Mouse (Mus musculus): ENCODE measurements around the gene Tars2. TPM values are rescaled to one million over a fixed set of nuclear protein-coding genes. Genes with fewer than 3 reads are reported as not detected.
"Not testable (repeated sequence)": the region's sequence is repeated elsewhere in the genome, so short reads cannot be mapped to it uniquely, and the experiment has no call there.

Tars2 gene
- 10 to 100 TPM; 48.1 to 51.8 (median 49.0) TPM for total RNA-seq (2022)

DNA sequence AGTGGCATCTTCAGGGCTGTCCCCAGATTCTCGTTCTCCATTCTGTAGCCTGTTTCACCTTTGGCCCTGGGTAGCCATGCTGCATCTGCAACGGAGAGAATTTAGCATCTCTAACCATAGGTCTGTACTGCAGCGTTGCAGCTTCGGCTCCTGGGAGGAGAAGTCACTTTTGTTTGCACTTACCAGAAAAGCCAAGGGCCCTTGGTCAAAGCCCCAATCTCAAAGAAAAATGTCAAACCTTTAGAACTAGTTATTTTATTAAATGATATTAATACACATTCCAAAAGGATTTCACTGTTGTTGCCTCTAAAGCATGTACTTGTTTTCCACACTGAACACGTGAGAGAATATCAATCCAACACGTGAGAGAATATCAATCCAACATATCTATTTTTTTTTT, at the start of gene Tars2:
Tars2 (minus strand) TSS at position 101 of the 400 bp plus-strand sequence.
- DNase-seq (ENCODE audit: low spot score): no peak

DNA sequence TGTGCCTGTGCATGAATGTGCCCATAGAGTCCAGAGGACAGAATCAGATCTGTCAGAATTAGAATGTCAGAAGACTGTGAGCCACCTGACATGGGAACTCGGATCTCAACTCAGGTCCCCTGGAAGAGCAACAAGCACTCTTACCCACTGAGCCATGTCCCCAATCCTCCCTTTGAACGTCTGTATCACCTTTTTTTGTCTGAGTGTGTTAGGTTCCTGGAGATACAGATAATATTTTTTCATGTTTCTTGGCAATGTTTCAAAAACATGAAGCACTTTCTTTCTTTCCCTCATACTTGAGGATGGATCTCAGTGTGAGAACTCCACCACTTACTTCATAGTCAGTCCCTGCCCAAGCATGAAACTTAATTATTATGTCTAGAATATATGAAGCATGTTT, 48.4 kb upstream of the Tars2 start:
- no peak for DNase-seq (ENCODE audit: low spot score)

DNA sequence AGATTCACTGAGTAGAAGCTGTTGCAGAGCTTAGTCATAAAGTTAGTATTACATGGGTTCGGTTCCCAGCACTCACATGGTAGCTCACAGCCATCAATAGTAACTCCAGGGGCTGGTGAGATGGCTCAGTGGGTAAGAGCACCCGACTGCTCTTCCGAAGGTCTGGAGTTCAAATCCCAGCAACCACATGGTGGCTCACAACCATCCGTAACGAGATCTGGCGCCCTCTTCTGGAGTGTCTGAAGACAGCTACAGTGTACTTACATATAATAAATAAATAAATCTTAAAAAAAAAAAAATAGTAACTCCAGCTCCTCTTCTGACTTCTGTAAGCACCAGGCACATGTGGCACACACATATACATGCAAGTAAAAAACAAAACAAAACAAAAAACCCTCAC, 47.6 kb upstream of the Tars2 start:
- DNase-seq (ENCODE audit: low spot score): not testable (repeated sequence)

DNA sequence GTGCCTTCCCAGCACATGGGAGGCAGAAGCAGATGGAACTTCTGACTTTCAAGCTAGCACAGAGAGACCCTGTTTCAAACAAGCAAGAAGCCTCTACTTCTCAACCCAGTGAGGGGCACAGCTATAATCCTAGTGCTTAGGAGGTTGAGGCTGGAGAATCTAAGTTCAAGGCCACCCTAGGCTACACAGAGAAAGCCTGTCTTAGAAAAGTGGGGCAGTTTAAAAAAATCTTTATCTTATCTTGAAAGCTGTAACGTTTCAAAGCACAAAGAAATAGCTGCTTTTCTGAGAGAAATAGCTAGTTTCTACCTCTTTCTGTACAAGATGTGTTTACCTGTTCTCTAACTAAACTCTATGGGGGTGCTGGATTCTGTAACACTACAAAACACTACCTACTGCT, 46.7 kb upstream of the Tars2 start:
- DNase-seq (ENCODE audit: low spot score): no peak

DNA sequence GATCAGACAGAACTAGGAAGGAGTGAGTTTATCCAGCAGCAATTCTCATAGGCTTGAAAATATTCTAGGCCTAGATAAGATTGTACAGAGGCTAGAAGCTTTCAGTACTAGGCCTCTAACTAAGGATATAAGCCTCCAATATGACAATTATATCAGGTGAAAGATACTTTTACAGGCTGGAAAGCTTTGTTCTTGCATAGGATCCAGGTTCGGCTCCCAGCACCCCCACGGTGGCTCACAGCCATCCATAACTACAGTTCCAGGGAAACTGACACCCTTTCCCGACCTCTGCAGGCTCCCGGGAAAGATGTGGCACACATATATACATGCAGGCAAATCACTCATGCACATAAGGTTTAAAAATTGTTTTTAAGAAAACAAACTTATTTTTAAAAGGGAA, 43.8 kb upstream of the Tars2 start:
- DNase-seq (ENCODE audit: low spot score): no peak

DNA sequence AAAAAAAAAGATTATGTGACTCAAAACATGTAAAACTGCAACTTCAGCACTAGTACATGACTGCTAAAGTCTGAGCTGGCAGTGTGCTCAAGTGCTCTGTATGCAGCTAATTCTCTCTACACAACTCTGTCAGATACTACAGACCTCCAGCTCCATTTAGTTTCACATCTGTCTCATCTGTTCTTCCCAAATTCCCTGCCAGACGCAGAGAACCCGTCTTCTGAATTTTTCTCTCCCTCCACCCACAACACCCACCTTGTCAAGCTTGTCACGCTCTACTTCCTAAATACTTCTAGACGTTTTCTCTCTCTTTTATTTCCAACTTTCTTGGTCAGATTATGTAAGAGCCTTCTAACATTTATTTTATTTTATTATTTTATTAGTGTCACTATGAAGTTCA, 38.8 kb upstream of the Tars2 start:
- no peak for DNase-seq (ENCODE audit: low spot score)

DNA sequence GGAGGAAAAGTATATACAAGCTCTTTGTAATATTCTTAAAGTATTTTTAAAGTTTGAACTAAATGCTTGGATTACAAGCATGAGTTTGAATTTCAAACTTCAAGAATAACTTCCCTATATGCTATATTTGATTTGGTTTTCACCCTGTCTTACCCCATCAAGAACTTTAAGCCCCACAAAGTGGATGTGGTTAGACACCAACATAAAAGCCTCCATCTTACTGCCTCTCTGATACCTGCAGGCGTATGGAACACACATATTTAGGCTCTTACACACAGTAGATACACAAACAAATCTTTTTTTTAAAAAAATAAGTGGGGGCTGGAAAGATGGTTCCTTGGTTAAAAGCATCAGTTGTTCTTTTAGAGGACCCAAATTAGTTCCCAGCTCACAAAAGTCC, 34.3 kb upstream of the Tars2 start:
- DNase-seq (ENCODE audit: low spot score): no peak

DNA sequence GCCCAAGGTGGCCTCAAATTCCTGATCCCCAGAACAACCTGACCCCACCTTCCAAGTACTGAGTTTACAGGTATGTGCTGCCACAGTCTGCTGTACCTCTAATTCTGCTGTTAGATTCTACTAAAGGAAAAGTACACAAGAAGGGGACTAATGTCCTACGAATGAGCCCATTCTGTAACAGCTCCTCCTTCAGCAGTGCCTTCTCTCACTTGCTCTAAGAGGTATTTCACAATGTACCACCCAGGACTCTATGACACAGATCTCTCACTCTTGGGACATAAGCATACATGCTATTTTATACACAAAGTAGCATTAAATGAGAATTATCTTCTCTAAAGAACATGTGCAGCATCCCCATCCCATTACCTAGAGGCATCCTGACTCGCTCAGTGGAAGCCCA, 33.7 kb upstream of the Tars2 start:
- no peak for DNase-seq (ENCODE audit: low spot score)

DNA sequence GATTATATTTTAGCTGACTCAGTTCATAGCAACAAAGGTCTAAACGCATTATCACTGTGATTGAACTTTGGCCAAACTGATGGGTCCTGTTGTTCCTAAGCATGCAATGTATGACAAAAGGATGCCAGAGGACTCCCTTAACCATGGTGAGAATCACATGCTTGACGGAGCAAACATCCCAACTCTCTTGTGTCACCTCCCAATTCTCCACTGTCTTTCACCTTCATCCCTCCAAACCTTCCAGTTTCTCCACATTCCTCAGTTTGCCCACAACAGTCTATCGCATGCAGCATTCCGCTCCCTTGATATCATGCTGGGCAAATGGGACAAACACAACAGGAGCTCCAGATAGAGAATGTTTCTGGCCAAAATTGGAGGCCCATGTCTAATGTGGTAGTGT, 25.5 kb upstream of the Tars2 start:
- DNase-seq (ENCODE audit: low spot score): no peak

DNA sequence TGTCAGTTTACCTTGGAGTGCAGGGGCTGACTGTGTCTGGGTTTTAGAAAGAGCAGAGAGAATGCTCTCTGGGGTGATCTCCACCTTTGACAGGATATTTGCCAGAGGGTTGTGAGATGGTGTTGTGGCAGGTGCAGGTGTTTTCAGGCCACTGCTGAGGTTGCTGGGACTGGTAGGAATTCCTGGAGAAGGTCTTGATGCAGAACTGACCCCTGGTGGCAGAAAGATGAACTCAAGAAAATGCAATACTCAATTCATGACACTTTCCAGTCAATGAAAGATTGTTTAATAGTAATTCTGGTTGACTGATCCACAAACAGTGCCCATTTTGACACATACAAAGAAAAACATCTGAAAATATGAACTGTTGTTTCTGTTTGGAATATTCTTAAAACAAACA, 12.0 kb upstream of the Tars2 start:
- peak; percentile 33 for DNase-seq (ENCODE audit: low spot score)

DNA sequence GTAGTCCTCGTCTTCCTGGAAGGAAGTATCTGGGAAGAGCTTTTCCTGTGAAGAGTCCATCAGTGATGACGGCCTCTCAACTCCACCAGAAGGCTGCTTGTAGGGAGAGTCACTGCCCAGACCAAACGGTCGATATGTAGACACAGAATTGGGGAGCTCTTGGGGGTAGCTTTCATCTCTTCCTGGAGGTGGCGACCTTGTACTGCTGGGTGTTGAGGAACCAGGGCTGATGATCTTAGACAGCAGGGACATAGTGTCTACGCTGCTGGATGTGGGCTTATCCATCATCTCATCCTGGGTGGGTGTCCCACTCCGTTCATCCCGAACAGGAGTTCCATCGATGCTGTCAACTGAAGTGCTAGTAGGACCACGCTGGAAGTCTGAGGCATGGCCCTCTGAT, 5.5 kb upstream of the Tars2 start:
- no peak for DNase-seq (ENCODE audit: low spot score)

DNA sequence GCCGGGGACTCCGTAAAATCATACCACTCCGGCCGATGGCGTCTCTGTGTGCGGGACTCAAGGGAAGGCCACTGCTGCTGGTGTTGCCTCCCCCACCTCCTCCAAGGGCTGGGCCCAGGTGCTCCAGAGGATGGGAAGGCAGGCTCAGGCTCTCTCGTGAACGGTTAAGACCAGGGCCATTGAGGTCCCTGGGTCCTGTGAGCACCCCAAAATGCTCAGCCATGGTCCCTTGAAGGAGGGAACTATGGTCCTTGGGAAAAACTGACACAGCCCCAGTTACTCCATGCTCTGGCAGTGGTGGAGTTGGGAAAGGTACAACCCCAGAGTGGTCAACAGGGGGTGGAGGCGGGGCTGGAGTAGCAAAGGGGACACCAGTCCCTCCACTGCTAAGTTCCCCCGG, 3.8 kb upstream of the Tars2 start:
- DNase-seq (ENCODE audit: low spot score): no peak

DNA sequence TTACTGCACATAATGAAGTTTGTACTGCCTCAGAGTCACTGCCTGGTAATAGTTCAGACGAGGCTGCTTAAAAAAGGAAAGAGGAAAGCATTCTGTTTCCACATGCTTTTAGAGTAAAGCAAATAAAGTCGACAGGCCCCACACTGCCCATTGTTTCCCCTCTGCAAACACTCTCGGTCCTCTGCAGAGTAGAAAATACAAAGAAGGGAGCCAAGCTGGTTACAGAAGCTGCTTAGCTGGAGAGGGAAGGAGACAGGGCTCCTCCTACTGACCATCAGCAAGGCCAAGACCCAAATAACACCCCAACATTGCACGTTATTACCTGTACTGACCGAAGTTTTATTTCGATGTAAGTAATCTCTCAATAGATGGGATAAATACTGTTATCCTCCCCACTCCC, 3.0 kb upstream of the Tars2 start:
- no peak for DNase-seq (ENCODE audit: low spot score)

DNA sequence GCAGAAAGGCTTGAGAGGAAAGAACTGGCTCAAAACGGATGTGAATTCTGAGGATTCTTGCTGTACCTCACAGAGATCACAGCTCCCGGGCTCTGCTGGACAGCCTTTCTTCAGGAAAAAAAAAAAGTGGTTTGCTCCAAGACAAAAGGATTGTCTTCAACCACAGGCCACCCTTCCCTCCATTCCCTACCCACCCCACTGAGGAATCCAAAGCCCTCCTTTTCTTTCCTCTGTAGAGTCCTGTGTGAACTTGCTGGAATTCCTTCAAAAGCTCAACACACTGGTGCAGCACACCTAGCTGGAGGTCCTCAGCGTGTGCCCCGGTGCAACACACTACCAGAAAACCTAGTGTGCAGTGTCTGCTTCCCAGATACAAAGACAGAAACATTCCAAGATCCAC, 1.8 kb upstream of the Tars2 start:
- no peak for DNase-seq (ENCODE audit: low spot score)

DNA sequence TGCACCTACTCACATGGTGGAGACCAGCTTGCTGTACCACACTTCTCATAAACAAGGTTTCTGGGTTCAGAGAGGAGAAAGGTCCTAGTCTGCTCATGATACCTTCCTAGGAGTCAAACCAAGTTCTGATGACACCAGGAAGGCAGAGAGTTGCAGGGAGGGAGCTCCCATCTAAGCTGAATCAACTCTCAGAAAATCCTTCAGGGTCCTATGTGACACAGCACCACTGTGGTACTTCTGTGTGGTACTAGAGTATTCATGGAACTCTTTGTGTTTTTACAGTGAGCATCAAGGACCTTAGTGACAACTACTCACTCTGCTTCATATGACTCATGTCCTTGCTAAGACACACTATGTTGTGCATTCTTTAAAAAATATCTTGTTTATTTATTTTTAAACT, 650 bp upstream of the Tars2 start:
- no peak for DNase-seq (ENCODE audit: low spot score)

DNA sequence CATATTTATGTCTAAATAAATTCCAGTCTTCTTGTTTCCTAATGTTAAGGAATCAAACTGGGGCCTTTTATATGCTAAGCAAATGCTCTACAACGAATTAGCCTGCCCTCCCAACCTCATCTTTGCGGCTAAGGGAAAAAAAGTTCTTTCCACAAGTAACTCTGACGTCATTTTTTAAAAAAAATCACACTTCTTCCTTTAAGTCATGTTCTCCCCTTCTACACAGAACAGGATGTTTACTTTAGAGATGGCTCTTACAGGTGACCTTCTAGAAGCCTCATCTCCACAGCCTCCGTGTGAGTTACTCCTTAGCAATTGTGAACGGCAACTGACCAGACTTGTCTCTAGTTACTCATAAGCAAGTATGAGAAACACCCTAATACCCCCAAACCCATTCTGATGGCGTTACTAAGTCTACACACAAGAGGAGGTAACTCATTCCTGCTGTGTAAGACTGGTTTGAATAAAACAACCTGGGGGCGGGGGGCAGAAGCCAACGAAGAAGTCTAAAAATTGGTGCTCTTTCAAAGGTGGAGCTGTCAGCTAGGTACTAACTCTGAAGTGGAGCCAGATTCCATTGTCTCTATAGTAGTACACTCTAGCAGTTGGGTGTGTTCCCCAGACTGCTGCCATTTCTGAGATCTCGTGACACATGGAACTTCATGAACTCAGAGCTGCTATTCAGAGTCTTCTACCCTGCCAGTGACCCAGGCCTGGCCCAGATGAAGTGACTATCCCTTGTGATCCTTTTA, 1.4 kb downstream of the Tars2 start:
- DNase-seq (ENCODE audit: low spot score): no peak

DNA sequence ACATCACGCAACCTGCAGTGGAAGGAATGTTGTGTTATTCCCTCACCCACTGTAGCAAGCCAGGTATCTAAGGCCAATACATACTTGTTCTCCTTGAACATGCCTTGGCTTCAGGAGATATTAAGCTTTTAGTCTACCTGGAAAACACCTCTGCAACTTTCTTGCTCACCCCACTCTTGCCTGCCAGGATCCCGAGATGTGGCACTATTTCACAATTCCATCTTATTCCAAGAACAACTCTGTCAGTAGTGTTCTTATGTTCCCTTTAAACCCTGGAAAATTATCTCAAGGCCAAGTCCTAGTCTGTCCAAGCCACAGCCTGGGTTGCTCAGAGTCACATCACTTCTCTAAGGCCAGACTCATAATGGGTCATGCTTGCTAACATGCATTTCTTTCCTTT, 3.2 kb downstream of the Tars2 start:
- DNase-seq (ENCODE audit: low spot score): no peak

DNA sequence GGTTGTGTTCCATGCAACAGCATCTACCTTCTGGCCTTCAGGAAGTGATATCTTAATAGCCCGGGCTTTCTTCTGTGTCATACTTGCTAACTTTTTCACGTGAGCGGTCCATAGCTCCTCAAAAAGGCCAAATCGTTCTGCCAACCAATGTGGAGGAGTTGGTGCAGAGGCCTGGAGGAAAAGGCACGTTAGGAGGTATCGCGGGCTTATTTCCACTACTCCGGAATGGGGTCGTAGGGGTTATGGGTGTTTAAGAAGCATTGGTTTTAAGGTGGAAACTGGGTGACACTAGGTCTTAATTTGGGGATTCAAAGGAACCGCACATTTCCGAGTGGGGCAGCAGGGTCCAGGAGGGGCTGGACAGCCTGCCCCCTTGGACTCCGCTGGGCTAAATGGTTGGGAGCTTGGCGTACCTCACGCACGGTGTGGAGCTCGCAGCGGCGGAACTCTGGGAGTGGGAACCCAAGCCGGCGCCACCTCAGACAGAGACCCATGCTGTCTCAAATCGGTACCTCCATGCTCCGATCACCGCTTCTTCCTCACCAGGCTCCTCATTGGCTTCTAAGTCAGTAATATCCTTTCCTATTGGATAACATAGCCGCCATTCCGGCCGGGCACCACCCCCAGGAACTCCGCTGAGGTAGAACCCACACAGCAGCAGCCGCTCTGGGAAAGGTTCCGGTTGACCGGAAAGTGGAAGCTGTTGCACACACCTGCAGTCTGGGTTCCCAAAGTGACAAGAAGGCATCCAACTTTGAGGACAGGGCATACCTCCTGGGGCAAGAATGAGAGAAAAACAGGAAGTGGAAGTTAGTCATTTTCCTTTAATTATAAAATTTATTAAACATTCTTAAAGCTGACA, 5.4 kb downstream of the Tars2 start:
- DNase-seq (ENCODE audit: low spot score): peak; percentile 97

DNA sequence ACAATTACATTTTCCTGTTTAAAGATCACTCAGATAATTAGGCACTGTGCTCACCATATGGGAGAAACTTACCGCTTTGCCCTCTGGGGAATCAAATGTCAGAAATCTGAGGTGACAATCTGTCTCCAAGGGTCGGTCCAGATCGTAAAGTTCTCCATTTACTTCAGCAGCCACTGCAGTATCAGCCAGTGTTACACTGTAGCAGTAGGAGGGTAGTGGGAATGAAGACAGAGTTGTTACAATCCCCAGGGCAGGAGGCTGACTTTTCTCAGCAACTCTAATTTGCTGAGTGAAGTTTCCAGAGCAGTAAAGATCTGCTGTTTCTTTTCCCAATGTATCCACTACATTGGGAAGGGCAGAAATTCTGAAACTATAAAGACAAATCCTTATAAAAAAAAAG, 7.1 kb downstream of the Tars2 start:
- DNase-seq (ENCODE audit: low spot score): no peak

DNA sequence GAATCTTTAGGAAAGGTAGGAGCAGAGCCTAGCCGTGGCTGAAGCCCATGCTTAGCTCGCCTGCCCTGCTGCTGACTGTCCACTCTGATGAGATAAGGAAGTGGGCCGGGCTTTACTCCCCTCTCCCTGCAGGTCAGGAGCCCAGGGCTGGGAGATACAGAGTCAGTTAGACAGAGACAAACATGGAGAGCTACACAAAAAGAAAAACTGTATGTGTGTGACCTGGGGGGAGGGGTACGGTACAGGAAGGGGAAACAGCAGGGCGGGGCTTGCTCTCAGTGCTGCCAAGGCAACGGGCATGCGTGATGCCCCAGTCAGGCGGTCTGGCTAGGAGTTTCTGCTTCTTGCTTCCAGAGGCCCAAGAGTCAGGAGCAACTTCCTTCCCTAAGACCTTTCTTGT, 19.6 kb downstream of the Tars2 start:
- peak; percentile 58 for DNase-seq (ENCODE audit: low spot score)

DNA sequence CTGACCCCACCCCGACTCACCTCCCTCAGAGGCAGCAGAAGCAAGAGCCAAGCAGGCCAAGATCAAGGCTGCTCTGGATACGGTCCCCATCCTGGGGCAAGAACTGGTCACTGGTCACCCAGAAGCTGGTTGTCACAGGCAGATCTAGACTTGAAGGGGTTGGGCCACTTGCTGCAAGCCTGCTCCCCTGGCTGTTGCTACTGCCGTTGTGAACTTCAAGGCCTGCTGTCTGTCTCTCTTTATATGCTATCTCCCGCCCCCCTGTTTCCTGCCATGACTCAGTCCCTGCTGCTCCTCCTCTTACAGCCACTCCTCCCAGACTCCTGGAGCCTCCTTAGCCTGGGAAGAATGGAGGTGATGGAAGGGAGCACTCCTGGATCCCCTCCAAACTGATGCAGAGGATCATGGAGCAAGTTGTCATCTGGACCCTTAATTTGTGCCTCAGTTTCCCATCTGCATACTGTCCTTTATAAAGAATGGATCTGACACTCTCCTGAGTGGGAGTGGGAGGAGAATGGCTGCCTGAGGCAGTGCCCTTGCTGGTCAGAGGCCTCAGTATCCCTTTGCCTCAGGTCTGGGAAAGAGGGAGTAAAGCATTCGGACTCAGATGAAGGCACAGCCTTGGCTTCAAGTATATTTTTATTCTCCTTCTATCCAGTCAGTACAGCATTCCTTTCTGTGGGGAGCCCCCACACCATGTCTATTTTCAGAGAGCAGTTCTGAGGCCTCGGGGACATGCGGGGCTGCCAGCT, 20.5 kb downstream of the Tars2 start, which contains the start of gene Ecm1:
Ecm1 (minus strand) TSS at position 217 of the 752 bp plus-strand sequence.
- DNase-seq (ENCODE audit: low spot score): peak; percentile 79

DNA sequence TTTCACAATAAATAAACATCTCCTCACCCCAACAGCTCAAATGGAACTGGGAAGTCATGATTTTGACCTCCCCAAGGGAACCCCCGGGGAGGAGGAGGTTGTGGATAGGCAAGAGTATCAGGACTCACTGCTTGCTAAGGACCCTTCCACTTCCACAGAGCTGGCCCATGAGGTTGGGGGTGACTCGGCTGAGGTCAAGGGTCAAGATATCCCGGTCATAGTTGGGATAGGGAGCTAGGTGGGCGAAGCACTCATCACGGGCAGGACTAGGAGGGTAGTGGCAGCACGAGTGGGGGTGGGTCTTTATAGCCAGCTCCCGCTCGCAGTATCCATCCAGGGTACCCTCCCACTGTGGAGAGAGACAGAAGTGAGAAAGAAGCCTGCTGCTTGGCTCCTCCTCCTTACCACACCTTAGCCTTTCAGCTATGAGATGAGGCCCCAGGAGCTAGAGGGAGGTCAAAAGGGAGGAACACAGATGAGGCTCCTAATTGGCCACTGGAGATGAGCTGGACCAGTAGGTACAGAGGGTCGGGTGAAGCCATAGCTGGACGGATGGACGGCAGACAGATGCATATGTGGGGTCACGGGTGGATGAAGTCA, 24.8 kb downstream of the Tars2 start:
- no peak for DNase-seq (ENCODE audit: low spot score)

Data from heart, adult 8-10 months (tissue).